Mouse (Mus musculus) CH12F3 (cell line): ENCODE measurements around the gene Rapgef2.

ENCODE experiments used
- in situ Hi-C: fragments of 300-500 bp; cut with MboI; formaldehyde crosslinking; loops from 2 replicates; pipeline ENCODE4 v1.14.3; 2020; ENCODE audit warnings: low sequenced_read_pairs

The Rapgef2 gene

GRCm38 (mm10) chr3:79286376-79287107 lies at the start of gene Rapgef2:
Gene Rapgef2, minus strand, starts transcription at chr3:79286517.
- in situ Hi-C loops = no loop called here

GRCm38 (mm10) chr3:79333643-79334200 lies 47.4 kb upstream of the Rapgef2 start:
- in situ Hi-C loops = no loop called here

GRCm38 (mm10) chr3:79333051-79333450 lies 46.7 kb upstream of the Rapgef2 start:
- in situ Hi-C loops = no loop called here

GRCm38 (mm10) chr3:79329691-79330315 lies 43.5 kb upstream of the Rapgef2 start:
- in situ Hi-C loops = no loop called here

- in situ Hi-C loops = no loop called here
These were observed 38.6 kb upstream of the Rapgef2 start for GRCm38 (mm10) chr3:79324697-79325526.

GRCm38 (mm10) chr3:79314006-79314698 lies 27.8 kb upstream of the Rapgef2 start:
- in situ Hi-C loops = no loop called here

- in situ Hi-C loops = no loop called here
These were observed 25.6 kb upstream of the Rapgef2 start for GRCm38 (mm10) chr3:79311895-79312294.

- in situ Hi-C loops = no loop called here
These were observed 23.9 kb upstream of the Rapgef2 start for GRCm38 (mm10) chr3:79310184-79310583.

GRCm38 (mm10) chr3:79308605-79309004 lies 22.3 kb upstream of the Rapgef2 start:
- in situ Hi-C loops = no loop called here

- in situ Hi-C loops = no loop called here
These were observed 13.1 kb upstream of the Rapgef2 start for GRCm38 (mm10) chr3:79299401-79299800.

GRCm38 (mm10) chr3:79297281-79297680 lies 11.0 kb upstream of the Rapgef2 start:
- in situ Hi-C loops = no loop called here

GRCm38 (mm10) chr3:79296586-79296985 lies 10.3 kb upstream of the Rapgef2 start:
- in situ Hi-C loops = no loop called here

GRCm38 (mm10) chr3:79296049-79296448 lies 9.7 kb upstream of the Rapgef2 start:
- in situ Hi-C loops = no loop called here

- in situ Hi-C loops = no loop called here
These were observed 8.4 kb upstream of the Rapgef2 start for GRCm38 (mm10) chr3:79294701-79295100.

- in situ Hi-C loops = no loop called here
These were observed 6.7 kb upstream of the Rapgef2 start for GRCm38 (mm10) chr3:79293023-79293422.

- in situ Hi-C loops = no loop called here
These were observed 2.7 kb upstream of the Rapgef2 start for GRCm38 (mm10) chr3:79289050-79289449.

- in situ Hi-C loops = no loop called here
These were observed 1.6 kb upstream of the Rapgef2 start for GRCm38 (mm10) chr3:79287699-79288458.

GRCm38 (mm10) chr3:79287108-79287576 lies 825 bp upstream of the Rapgef2 start:
- in situ Hi-C loops = no loop called here

GRCm38 (mm10) chr3:79286031-79286375 lies 314 bp downstream of the Rapgef2 start:
- in situ Hi-C loops = no loop called here

- in situ Hi-C loops = no loop called here
These were observed 1.1 kb downstream of the Rapgef2 start for GRCm38 (mm10) chr3:79285097-79285675.
